Mouse (Mus musculus) midbrain, embryonic 11.5 days (tissue): Measurements from ENCODE around the gene Adcyap1. TPM values are rescaled to one million over a fixed set of nuclear protein-coding genes. Genes with fewer than 3 reads are reported as not detected.
A peak's percentile ranks its signal among the peaks of the same experiment; 100 is the strongest.

Source experiments
- ATAC-seq: fragments of 200-750 bp; cut with Nextera tagmentation; 2 replicates; pipeline ENCODE4 v1.8.0; 2017; ENCODE audit warnings: moderate TSS enrichment, moderate library complexity; ENCODE audit not compliant: low FRiP score
- DNase-seq: peaks from one replicate; pipeline ENCODE4 v3.0.0; 2015; ENCODE audit warnings: low spot score; ENCODE audit errors: missing footprints
- H3K27ac ChIP-seq: fragments of 300-500 bp; sonication (generic); 2 replicates; pipeline ENCODE4 v1.5.1; 2014; ENCODE audit warnings: low read depth, low read length
- H3K27me3 ChIP-seq: fragments of 300-500 bp; sonication (generic); 2 replicates; pipeline ENCODE4 v1.6.1; 2014; ENCODE audit warnings: mild to moderate bottlenecking, low read length, moderate library complexity, mixed read lengths; ENCODE audit not compliant: control insufficient read depth, insufficient read depth
- H3K36me3 ChIP-seq: fragments of 300-500 bp; sonication (generic); 2 replicates; pipeline ENCODE4 v1.6.1; 2014; ENCODE audit warnings: mild to moderate bottlenecking, low read length, moderate library complexity, mixed read lengths; ENCODE audit not compliant: control insufficient read depth, insufficient read depth
- H3K4me1 ChIP-seq: fragments of 300-500 bp; sonication (generic); 2 replicates; pipeline ENCODE4 v1.6.1; 2014; ENCODE audit warnings: low read length; ENCODE audit not compliant: control insufficient read depth, insufficient read depth
- H3K4me2 ChIP-seq: fragments of 300-500 bp; sonication (generic); 2 replicates; pipeline ENCODE4 v1.6.1; 2014; ENCODE audit warnings: mild to moderate bottlenecking, moderate library complexity
- H3K4me3 ChIP-seq: fragments of 300-500 bp; sonication (generic); 2 replicates; pipeline ENCODE4 v1.5.1; 2014; ENCODE audit warnings: low read depth, low read length
- H3K9ac ChIP-seq: fragments of 300-500 bp; sonication (generic); 2 replicates; pipeline ENCODE4 v1.6.1; 2014; ENCODE audit warnings: low read length
- H3K9me3 ChIP-seq: fragments of 300-500 bp; sonication (generic); 2 replicates; pipeline ENCODE4 v1.6.1; 2016; ENCODE audit warnings: low read length; ENCODE audit not compliant: control insufficient read depth
- WGBS: fragments of 180-500 bp; shearing (Covaris S2); extraction: QIAGEN DNeasy Blood & Tissue Kit; methylation state at CpG from one replicate; pipeline ENCODE4 v1.1.7; 2014; 5-methylcytosine and 5-hydroxymethylcytosine counted together
- polyA plus RNA-seq: library from polyadenylated mRNA; unstranded; fragments of >200 nt; fragmentation: Nextera tagmentation; extraction: Ambion mirVana; gene quantifications from 2 replicates; pipeline ENCODE4 v1.2.1, GENCODE M21; 2014

Gene Adcyap1
- polyA plus RNA-seq, 1 experiment from 2014 or later: 22.4 TPM

DNA sequence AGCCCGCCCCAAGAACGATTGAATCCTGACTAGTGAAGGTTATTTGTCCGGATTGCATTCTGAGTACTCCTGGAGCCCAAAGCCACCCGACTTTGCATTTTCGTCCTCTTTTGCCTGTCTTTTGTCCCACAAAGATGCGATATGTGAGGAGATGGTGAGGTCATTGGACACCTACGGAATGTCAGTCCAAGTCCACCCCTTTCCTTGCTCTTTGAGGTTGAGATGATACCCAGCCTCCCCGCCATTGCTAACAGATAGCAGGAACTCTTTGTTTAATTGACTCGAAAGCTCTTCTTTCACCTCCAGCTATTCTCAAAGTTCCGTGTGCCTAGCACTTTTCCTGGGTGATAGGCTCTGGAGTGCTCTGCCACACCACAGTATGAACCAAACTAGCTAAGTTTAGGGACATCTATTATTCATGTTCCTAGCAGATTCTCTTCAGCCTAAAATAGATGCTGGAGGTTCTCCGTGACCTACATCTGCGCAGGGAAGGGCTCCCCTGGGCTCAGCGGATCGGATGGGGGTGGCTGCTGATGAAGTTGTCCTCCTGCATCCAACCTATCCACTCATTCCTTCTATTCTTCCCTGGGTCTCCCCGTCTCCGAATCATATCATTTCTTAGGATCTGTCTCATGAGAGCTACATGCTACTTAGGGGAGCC lies 2.6 kb downstream of the Adcyap1 start:
- Histone ChIP-seq H3K36me3 (no peaks in the 10 kb centered on the region), H3K27me3 (peaks cover 51% of the 10 kb centered on the region), H3K4me2 (peak overlapping the region; percentile 53), H3K4me3 (peak overlapping the region; percentile 24), H3K27ac (peak overlapping the region; percentile 41; the same call in 1 of the 2 replicates), H3K9ac (no peak overlapping the region; the same call in 1 of the 2 replicates), H3K9me3 (no peaks in the 10 kb centered on the region), H3K4me1 (peaks cover 12% of the 10 kb centered on the region)
- ATAC-seq (no peak), DNase-seq (peak; percentile 93)
- under 1% methylated on average over 16 of the region's 16 CpGs for WGBS

DNA sequence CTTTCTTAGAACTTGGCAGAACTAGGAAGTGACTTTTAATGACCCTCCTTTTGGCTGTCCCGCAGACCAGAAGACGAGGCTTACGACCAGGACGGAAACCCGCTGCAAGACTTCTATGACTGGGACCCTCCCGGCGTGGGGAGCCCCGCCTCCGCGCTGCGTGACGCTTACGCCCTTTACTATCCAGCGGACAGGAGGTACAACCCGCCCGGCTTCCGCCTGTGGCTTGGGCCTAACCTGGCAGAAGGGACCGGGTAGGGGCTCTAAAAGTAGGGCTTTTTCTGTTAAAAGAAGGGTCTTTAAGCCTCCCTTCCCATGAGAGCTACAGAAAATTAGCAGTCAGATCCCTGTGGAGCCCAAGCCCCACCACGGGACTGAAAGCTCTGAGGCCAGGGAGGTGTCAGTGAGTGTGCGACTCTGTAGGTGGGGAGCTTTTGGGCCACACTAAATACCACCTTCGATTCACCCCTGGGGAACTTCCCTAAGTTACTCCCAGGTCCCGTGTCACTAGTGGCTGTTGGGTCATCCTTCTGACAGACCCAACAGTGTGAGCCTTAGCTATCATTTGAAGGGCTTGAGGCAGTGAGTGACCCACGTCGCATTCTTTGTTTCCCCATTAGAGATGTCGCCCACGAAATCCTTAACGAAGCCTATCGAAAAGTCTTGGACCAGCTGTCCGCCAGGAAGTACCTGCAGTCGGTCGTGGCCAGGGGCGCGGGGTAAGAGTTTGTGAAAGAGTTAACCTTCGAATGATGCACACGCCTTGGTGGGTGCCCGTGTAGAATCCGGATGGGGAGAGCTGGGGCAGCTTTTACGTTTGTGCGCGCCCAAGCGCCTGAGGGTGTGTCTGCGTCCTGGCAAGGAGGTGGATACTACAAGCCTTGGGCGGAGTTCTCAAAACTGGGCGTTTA lies 3.6 kb downstream of the Adcyap1 start:
- peak overlapping the region; percentile 24 for H3K4me3 ChIP-seq
- WGBS: under 1% methylated on average over 44 of the region's 44 CpGs
- ATAC-seq: peak; percentile 62
- peaks cover 51% of the 10 kb centered on the region for H3K27me3 ChIP-seq
- peak overlapping the region; percentile 54 for H3K27ac ChIP-seq
- H3K4me1 ChIP-seq: peaks cover 12% of the 10 kb centered on the region
- H3K9ac ChIP-seq: peak overlapping the region; percentile 54
- peak; percentile 94 for DNase-seq
- H3K4me2 ChIP-seq: peak overlapping the region; percentile 53
- H3K36me3 ChIP-seq: no peaks in the 10 kb centered on the region
- H3K9me3 ChIP-seq: no peaks in the 10 kb centered on the region

DNA sequence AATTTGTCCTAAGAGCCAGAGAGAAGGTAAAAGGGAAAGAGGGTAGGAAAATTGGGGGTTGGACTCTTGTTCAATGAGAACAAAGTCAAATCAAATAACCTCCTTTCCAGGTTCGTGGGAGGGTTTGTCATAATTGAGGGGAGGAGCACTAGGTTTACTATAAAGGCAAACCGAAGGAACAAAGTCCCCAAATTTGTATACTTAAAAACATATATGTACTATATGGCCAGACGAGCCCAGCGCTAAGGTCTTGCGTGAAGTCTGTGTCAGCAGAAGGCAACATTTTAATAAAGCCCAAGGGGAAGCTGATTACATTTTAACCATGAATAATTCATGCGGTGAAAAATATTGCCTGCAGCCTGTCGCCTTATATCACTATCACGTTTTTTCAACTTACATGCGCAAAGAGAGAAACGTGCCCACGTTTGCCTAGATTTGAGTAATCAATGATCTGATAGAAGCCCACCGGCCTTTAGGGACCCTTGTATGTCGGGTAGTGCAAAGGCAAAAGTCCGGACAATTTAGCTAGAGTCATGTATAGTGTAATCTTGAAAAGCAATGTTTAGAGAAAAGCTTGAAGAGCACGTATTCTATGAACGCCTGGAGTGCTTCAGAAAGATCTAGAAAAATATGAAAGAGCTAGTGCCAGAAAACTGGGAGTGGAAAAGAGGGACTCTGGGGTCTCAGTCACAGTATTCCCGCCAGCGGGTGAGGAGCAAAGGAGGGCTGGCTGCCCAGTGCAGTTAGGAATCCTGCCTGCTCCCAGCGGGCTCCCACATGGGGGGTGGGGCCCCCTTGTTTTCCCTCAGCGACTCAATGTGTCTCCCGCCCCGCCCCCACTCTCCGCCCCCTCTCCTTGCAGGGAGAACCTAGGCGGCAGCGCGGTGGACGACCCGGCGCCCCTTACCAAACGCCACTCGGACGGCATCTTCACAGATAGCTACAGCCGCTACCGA lies 4.5 kb downstream of the Adcyap1 start:
- peak; percentile 65 for ATAC-seq
- peak; percentile 95 for DNase-seq
- peak overlapping the region; percentile 53 for H3K4me2 ChIP-seq
- H3K27ac ChIP-seq: peak overlapping the region; percentile 59
- peak overlapping the region; percentile 24 for H3K4me3 ChIP-seq
- H3K27me3 ChIP-seq: peaks cover 47% of the 10 kb centered on the region
- H3K4me1 ChIP-seq: peaks cover 12% of the 10 kb centered on the region
- H3K9ac ChIP-seq: peak overlapping the region; percentile 54
- H3K9me3 ChIP-seq: no peaks in the 10 kb centered on the region
- under 1% methylated on average over 34 of the region's 34 CpGs for WGBS
- no peaks in the 10 kb centered on the region for H3K36me3 ChIP-seq

DNA sequence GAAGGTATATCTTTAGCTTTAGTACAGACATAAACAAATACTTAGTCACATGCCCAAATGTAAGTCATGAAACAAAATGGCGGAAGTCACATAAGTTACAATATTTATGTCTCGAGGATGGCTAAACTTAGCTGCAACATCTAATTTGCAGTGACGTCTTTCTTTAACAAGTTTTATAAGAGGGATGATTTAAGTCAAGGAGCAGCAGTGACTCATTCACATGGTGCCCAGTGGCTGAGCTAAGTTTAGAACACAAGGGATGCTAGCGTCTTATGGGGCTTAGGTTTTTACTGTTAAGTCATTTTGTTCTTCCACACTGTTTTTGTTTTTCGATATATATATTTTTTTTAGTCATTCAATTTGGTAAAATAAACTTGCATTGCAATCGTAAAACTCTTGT lies 19.0 kb downstream of the Adcyap1 start:
- Histone ChIP-seq H3K4me2 (no peak overlapping the region), H3K9ac (no peak overlapping the region), H3K36me3 (no peaks in the 10 kb centered on the region), H3K4me3 (no peak overlapping the region), H3K27ac (no peak overlapping the region), H3K27me3 (no peaks in the 10 kb centered on the region), H3K9me3 (no peaks in the 10 kb centered on the region), H3K4me1 (no peaks in the 10 kb centered on the region)
- no peak for DNase-seq
- no peak for ATAC-seq
- 90% methylated on average over 6 of the region's 6 CpGs for WGBS

DNA sequence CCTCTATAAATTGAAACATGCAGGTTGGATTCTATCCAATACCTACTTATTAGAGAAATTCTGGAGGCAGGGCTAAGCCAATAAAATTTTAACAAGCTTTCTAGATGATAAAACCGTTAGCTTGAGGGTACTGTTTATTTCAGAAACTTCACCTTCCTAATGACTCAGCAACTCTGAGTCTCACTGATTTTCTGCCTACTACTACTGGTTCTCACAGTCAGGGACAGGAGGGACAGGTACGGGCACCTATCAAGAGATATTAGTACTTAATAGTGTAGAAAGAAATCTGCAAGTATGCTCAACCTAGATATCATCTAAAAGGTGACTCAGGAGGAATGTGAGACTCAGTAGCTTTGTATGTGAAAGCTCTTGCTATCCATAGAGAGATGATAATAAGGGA lies 19.8 kb downstream of the Adcyap1 start:
- H3K27me3 ChIP-seq: no peaks in the 10 kb centered on the region
- no peak for DNase-seq
- H3K4me1 ChIP-seq: no peaks in the 10 kb centered on the region
- no peak overlapping the region for H3K4me3 ChIP-seq
- 79% methylated on average over 2 of the region's 2 CpGs for WGBS
- H3K27ac ChIP-seq: no peak overlapping the region
- H3K9me3 ChIP-seq: no peaks in the 10 kb centered on the region
- H3K4me2 ChIP-seq: no peak overlapping the region
- no peak overlapping the region for H3K9ac ChIP-seq
- ATAC-seq: no peak
- no peaks in the 10 kb centered on the region for H3K36me3 ChIP-seq

DNA sequence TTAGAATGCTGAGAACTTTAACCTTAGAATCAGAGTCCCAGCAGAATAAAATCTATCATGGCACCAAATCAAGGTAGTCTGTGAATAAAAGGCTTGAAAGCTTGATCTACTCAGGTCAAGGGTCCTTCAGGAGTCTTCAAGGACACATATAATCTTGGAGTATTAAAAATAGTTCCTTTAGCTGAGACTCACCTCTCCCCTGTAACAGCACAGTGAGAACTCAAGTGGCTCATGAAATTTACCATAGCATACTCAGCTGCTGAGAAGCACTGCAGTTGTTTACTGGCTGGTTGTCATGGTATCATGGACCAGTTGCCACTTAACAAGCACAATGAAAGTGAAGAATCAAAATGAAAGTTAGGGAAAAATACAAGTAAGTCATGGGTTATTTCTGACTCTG lies 38.5 kb downstream of the Adcyap1 start:
- ATAC-seq (no peak), DNase-seq (no peak)
- Histone ChIP-seq H3K9ac (no peak overlapping the region), H3K9me3 (no peaks in the 10 kb centered on the region), H3K27ac (no peak overlapping the region), H3K4me2 (no peak overlapping the region), H3K4me3 (no peak overlapping the region), H3K27me3 (no peaks in the 10 kb centered on the region), H3K4me1 (no peaks in the 10 kb centered on the region), H3K36me3 (no peaks in the 10 kb centered on the region)
